Mouse (Mus musculus) left cerebral cortex, adult 11 months (tissue): ENCODE results near the gene Trim52.
"Not testable (repeated sequence)": the region's sequence is repeated elsewhere in the genome, so short reads cannot be mapped to it uniquely, and the experiment has no call there.

Experiments
- DNase-seq: peaks from one replicate; pipeline ENCODE4 v3.0.0; 2022; ENCODE audit warnings: low spot score

The Trim52 gene

GRCm38 (mm10) chr14:106105980-106106379 is at the start of gene Trim52:
TSS of gene Trim52 (plus strand) at chr14:106106198.
- no peak for DNase-seq

GRCm38 (mm10) chr14:106072608-106073007 is 33.4 kb upstream of the Trim52 start:
- no peak for DNase-seq

- DNase-seq = no peak
Observed at GRCm38 (mm10) chr14:106075181-106076064, 30.6 kb upstream of the Trim52 start.

- DNase-seq = no peak
Observed at GRCm38 (mm10) chr14:106088480-106089037, 17.4 kb upstream of the Trim52 start.

GRCm38 (mm10) chr14:106096816-106097215 is 9.2 kb upstream of the Trim52 start:
- DNase-seq = no peak

GRCm38 (mm10) chr14:106100858-106101257 is 5.1 kb upstream of the Trim52 start:
- no peak for DNase-seq

- DNase-seq = no peak
Observed at GRCm38 (mm10) chr14:106106425-106106824, 427 bp downstream of the Trim52 start.

- no peak for DNase-seq
Observed at GRCm38 (mm10) chr14:106119371-106119770, 13.4 kb downstream of the Trim52 start.

GRCm38 (mm10) chr14:106136272-106136671 is 30.3 kb downstream of the Trim52 start:
- no peak for DNase-seq

- no peak for DNase-seq
Observed at GRCm38 (mm10) chr14:106151188-106151587, 45.2 kb downstream of the Trim52 start.

- no peak for DNase-seq
Observed at GRCm38 (mm10) chr14:106154879-106155576, 49.0 kb downstream of the Trim52 start.

GRCm38 (mm10) chr14:106156533-106156932 is 50.5 kb downstream of the Trim52 start:
- DNase-seq = no peak

- no peak for DNase-seq
Observed at GRCm38 (mm10) chr14:106162331-106162730, 56.3 kb downstream of the Trim52 start.

GRCm38 (mm10) chr14:106163196-106163595 is 57.2 kb downstream of the Trim52 start:
- DNase-seq = no peak

GRCm38 (mm10) chr14:106163933-106164332 is 57.9 kb downstream of the Trim52 start:
- not testable (repeated sequence) for DNase-seq

GRCm38 (mm10) chr14:106176879-106177278 is 70.9 kb downstream of the Trim52 start:
- DNase-seq = peak; percentile 1

GRCm38 (mm10) chr14:106178245-106178644 is 72.2 kb downstream of the Trim52 start:
- no peak for DNase-seq

- no peak for DNase-seq
Observed at GRCm38 (mm10) chr14:106179102-106179727, 73.2 kb downstream of the Trim52 start.

- DNase-seq = no peak
Observed at GRCm38 (mm10) chr14:106179728-106180125, 73.7 kb downstream of the Trim52 start.

- DNase-seq = no peak
Observed at GRCm38 (mm10) chr14:106180616-106181015, 74.6 kb downstream of the Trim52 start.

- DNase-seq = no peak
Observed at GRCm38 (mm10) chr14:106183985-106184384, 78.0 kb downstream of the Trim52 start.
